Mouse (Mus musculus): ENCODE results near the gene Ciao2b.

- TF ChIP-seq CTCF (IDR thresholded peaks at IDR 0.05; ENCODE audit: control insufficient read depth, insufficient read depth, insufficient replicate concordance, low read depth, low read length) (no peak), POLR2A (IDR thresholded peaks at IDR 0.05; ENCODE audit: control insufficient read depth, low read depth, low read length) (no peak)
These were observed 13.8 kb upstream of the Ciao2b start for GRCm38 (mm10) chr8:104655614-104656013.

All from testis, adult 2 months (tissue).